In genomic region chr4:143412219-143413092, GRCm38 (mm10) we compare ENCODE assay signal across 7 mouse cellular contexts. TPM values are rescaled to one million over a fixed set of nuclear protein-coding genes. Genes with fewer than 3 reads are reported as not detected.
DNase-seq lines count a peak whose midpoint lies in the region; ATAC-seq lines count a peak whose summit lies in the region.

Gene Pramef8, plus strand, starts transcription at chr4:143412426.

- H3K27me3 ChIP-seq in embryonic facial prominence, embryonic 11.5 days (ENCODE audit: control insufficient read depth, insufficient read depth, low read length): no peaks in the 10 kb centered on the region
- H3K27me3 ChIP-seq in limb, embryonic 10.5 days (ENCODE audit: low read depth, poor library complexity, severe bottlenecking): no peaks in the 10 kb centered on the region
- H3K27me3 ChIP-seq in midbrain, embryonic 13.5 days: peaks cover 7% of the 10 kb centered on the region

- no peaks in the 10 kb centered on the region for H3K9me3 ChIP-seq in embryonic facial prominence, embryonic 11.5 days (replicated peaks; ENCODE audit: control insufficient read depth, low read length)
- H3K9me3 ChIP-seq in limb, embryonic 10.5 days (replicated peaks): no peaks in the 10 kb centered on the region
- no peaks in the 10 kb centered on the region; the same call in 1 of the 2 replicates for H3K9me3 ChIP-seq in midbrain, embryonic 13.5 days

- peak within 1 kb of the TSS; percentile 46 for H3K4me2 ChIP-seq in embryonic facial prominence, embryonic 11.5 days (ENCODE audit: low read depth, low read length)
- peak within 1 kb of the TSS; percentile 56 for H3K4me2 ChIP-seq in midbrain, embryonic 13.5 days (replicated peaks)

- peaks cover 6% of the 10 kb centered on the region for H3K36me3 ChIP-seq in embryonic facial prominence, embryonic 11.5 days (replicated peaks; ENCODE audit: control insufficient read depth, insufficient read depth, low read depth, low read length)
- H3K36me3 ChIP-seq in limb, embryonic 10.5 days: peaks cover 35% of the 10 kb centered on the region
- H3K36me3 ChIP-seq in midbrain, embryonic 13.5 days: peaks cover 33% of the 10 kb centered on the region

- peak within 1 kb of the TSS; percentile 62 for H3K9ac ChIP-seq in embryonic facial prominence, embryonic 11.5 days (replicated peaks; ENCODE audit: low read length)
- H3K9ac ChIP-seq in midbrain, embryonic 13.5 days (replicated peaks): peak within 1 kb of the TSS; percentile 59

- no peaks in the 10 kb centered on the region for H3K4me1 ChIP-seq in embryonic facial prominence, embryonic 11.5 days (ENCODE audit: control insufficient read depth, insufficient read depth, low read length)
- peaks cover 5% of the 10 kb centered on the region; the same call in 1 of the 2 replicates for H3K4me1 ChIP-seq in limb, embryonic 10.5 days
- H3K4me1 ChIP-seq in midbrain, embryonic 13.5 days (replicated peaks): peaks cover 10% of the 10 kb centered on the region

- peak within 1 kb of the TSS; percentile 50 for H3K4me3 ChIP-seq in embryonic facial prominence, embryonic 11.5 days (ENCODE audit: low read depth, low read length)
- H3K4me3 ChIP-seq in limb, embryonic 10.5 days: peak within 1 kb of the TSS; percentile 63
- peak within 1 kb of the TSS; percentile 52 for H3K4me3 ChIP-seq in midbrain, embryonic 13.5 days (replicated peaks)

- ATAC-seq in embryonic facial prominence, embryonic 11.5 days (replicated peaks; ENCODE audit: insufficient number of reproducible peaks, low FRiP score, low TSS enrichment, low read depth): peak; percentile 84
- peak; percentile 93 for ATAC-seq in granulocyte monocyte progenitor cell, adult 5-6 weeks (replicated peaks; ENCODE audit: poor library complexity, severe bottlenecking)
- peak; percentile 92 for ATAC-seq in midbrain, embryonic 13.5 days

- no peak within 1 kb of the TSS; the same call in none of the 2 replicates for H3K27ac ChIP-seq in embryonic facial prominence, embryonic 11.5 days (replicated peaks; ENCODE audit: low read depth, low read length)
- peak within 1 kb of the TSS; percentile 87 for H3K27ac ChIP-seq in limb, embryonic 10.5 days
- peak within 1 kb of the TSS; percentile 81 for H3K27ac ChIP-seq in midbrain, embryonic 13.5 days

- peak; percentile 93 for DNase-seq in adrenal gland, postnatal 14 days
- DNase-seq in embryonic facial prominence, embryonic 11.5 days (ENCODE audit: low spot score): peak; percentile 94
- peak; percentile 93 for DNase-seq in kidney, adult 11 months
- peak; percentile 88 for DNase-seq in limb, embryonic 10.5 days (ENCODE audit: low spot score)
- peak; percentile 82 for DNase-seq in spleen, adult 12 weeks (ENCODE audit: low spot score)

- WGBS in embryonic facial prominence, embryonic 11.5 days: under 1% methylated on average over 50 of the region's 50 CpGs
- under 1% methylated on average over 50 of the region's 50 CpGs for WGBS in limb, embryonic 10.5 days
- 1% methylated on average over 50 of the region's 50 CpGs for WGBS in midbrain, embryonic 13.5 days

RNA-seq across cellular contexts. Expression of gene Pramef8, which starts in this region (rescaled TPM):
- total RNA-seq in adrenal gland, postnatal 14 days (2021): 8.8 and 10.9 TPM in 2 replicates
- polyA plus RNA-seq in embryonic facial prominence, embryonic 11.5 days (2014; fragmentation: Nextera tagmentation; extraction: Ambion mirVana): 18.7 and 19.0 TPM in 2 replicates
- 13.9 and 15.5 TPM in 2 replicates for total RNA-seq in granulocyte monocyte progenitor cell, adult 5-6 weeks (2014; fragmentation: Nextera tagmentation)
- total RNA-seq in granulocyte monocyte progenitor cell, adult 5-6 weeks (2017): 8.5 and 10.4 TPM in 2 replicates
- 14.9 and 21.1 TPM in 2 replicates for polyA plus RNA-seq in limb, embryonic 10.5 days (2016; fragmentation: Nextera tagmentation; extraction: Ambion mirVana)
- polyA plus RNA-seq in midbrain, embryonic 13.5 days (2015; fragmentation: Nextera tagmentation; extraction: Ambion mirVana): 26.0 and 27.5 TPM in 2 replicates
